Mouse (Mus musculus) limb, embryonic 13.5 days (tissue): ENCODE results near the gene Cdk6. TPM values are rescaled to one million over a fixed set of nuclear protein-coding genes. Genes with fewer than 3 reads are reported as not detected.

Experiments
- ATAC-seq: fragments of 200-750 bp; cut with Nextera tagmentation; 2 replicates; pipeline ENCODE4 v1.8.0; 2017; ENCODE audit warnings: low read depth, moderate number of reproducible peaks, moderate TSS enrichment; ENCODE audit not compliant: low FRiP score
- H3K27ac ChIP-seq: fragments of 300-500 bp; sonication (generic); 2 replicates; pipeline ENCODE4 v1.5.1; 2015; ENCODE audit warnings: inconsistent platforms, mild to moderate bottlenecking, moderate library complexity
- H3K27me3 ChIP-seq: fragments of 300-500 bp; sonication (generic); 2 replicates; pipeline ENCODE4 v1.6.1; 2015; ENCODE audit warnings: mild to moderate bottlenecking, inconsistent platforms
- H3K36me3 ChIP-seq: fragments of 300-500 bp; sonication (generic); 2 replicates; pipeline ENCODE4 v1.6.1; 2015; ENCODE audit warnings: inconsistent platforms, mild to moderate bottlenecking, moderate library complexity
- H3K4me1 ChIP-seq: fragments of 300-500 bp; sonication (generic); 2 replicates; pipeline ENCODE4 v1.6.1; 2015; ENCODE audit warnings: inconsistent platforms
- H3K4me2 ChIP-seq: fragments of 300-500 bp; sonication (generic); replicated peaks from 2 replicates; pipeline ENCODE4 v1.6.1; 2015; ENCODE audit warnings: inconsistent platforms, mild to moderate bottlenecking, moderate library complexity
- H3K4me3 ChIP-seq: fragments of 300-500 bp; sonication (generic); 2 replicates; pipeline ENCODE4 v1.5.1; 2015; ENCODE audit warnings: moderate library complexity, mild to moderate bottlenecking, inconsistent platforms
- H3K9ac ChIP-seq: fragments of 300-500 bp; sonication (generic); 2 replicates; pipeline ENCODE4 v1.6.1; 2015; ENCODE audit warnings: mild to moderate bottlenecking, inconsistent platforms
- H3K9me3 ChIP-seq: fragments of 300-500 bp; sonication (generic); 2 replicates; pipeline ENCODE4 v1.6.1; 2016; ENCODE audit warnings: inconsistent platforms
- WGBS: fragments of 180-500 bp; shearing (Covaris S2); methylation state at CpG from one replicate; pipeline ENCODE4 v1.1.7; 2015; 5-methylcytosine and 5-hydroxymethylcytosine counted together
- polyA plus RNA-seq: library from polyadenylated mRNA; unstranded; fragments of >200 nt; fragmentation: Nextera tagmentation; extraction: Ambion mirVana; gene quantifications from 2 replicates; pipeline ENCODE4 v1.2.1, GENCODE M21; 2015

Gene Cdk6
- polyA plus RNA-seq, 1 experiment from 2014 or later: 27.7 TPM

GRCm38 (mm10) chr5:3483054-3483722 is 141.9 kb downstream of the Cdk6 start:
- no peaks in the 10 kb centered on the region for H3K27me3 ChIP-seq
- WGBS: 93% methylated on average over 5 of the region's 5 CpGs
- no peaks in the 10 kb centered on the region for H3K9me3 ChIP-seq

GRCm38 (mm10) chr5:3486579-3487282 is 145.4 kb downstream of the Cdk6 start:
- no peak for ATAC-seq
- Histone ChIP-seq H3K27ac (no peak overlapping the region), H3K4me2 (no peak overlapping the region), H3K4me1 (peaks cover 7% of the 10 kb centered on the region; the same call in 1 of the 2 replicates), H3K9ac (no peak overlapping the region), H3K9me3 (no peaks in the 10 kb centered on the region), H3K27me3 (no peaks in the 10 kb centered on the region), H3K4me3 (no peak overlapping the region), H3K36me3 (peaks cover 3% of the 10 kb centered on the region; the same call in 1 of the 2 replicates)
- 25% methylated on average over 7 of the region's 7 CpGs for WGBS

More at GRCm38 (mm10) chr5:3483054-3483722, 141.9 kb downstream of the Cdk6 start:
- H3K27ac ChIP-seq: no peak overlapping the region
- no peak for ATAC-seq
- H3K4me3 ChIP-seq: no peak overlapping the region
- H3K4me2 ChIP-seq: no peak overlapping the region
- peaks cover 3% of the 10 kb centered on the region; the same call in 1 of the 2 replicates for H3K4me1 ChIP-seq
- no peak overlapping the region for H3K9ac ChIP-seq
- H3K36me3 ChIP-seq: peaks cover 3% of the 10 kb centered on the region; the same call in 1 of the 2 replicates

- Histone ChIP-seq H3K4me1 (peaks cover 7% of the 10 kb centered on the region; the same call in 1 of the 2 replicates), H3K9me3 (no peaks in the 10 kb centered on the region), H3K27me3 (no peaks in the 10 kb centered on the region), H3K36me3 (peaks cover 3% of the 10 kb centered on the region; the same call in 1 of the 2 replicates), H3K4me3 (no peak overlapping the region), H3K9ac (no peak overlapping the region), H3K4me2 (no peak overlapping the region), H3K27ac (no peak overlapping the region)
- ATAC-seq: no peak
- 78% methylated on average over 16 of the region's 16 CpGs for WGBS
These were observed 147.0 kb downstream of the Cdk6 start for GRCm38 (mm10) chr5:3488146-3488774.

GRCm38 (mm10) chr5:3490358-3490757 is 149.1 kb downstream of the Cdk6 start:
- WGBS: 88% methylated on average over 3 of the region's 3 CpGs
- ATAC-seq: no peak

GRCm38 (mm10) chr5:3491084-3491483 is 149.8 kb downstream of the Cdk6 start:
- H3K4me1 ChIP-seq: peaks cover 7% of the 10 kb centered on the region; the same call in 1 of the 2 replicates
- no peaks in the 10 kb centered on the region for H3K36me3 ChIP-seq
- WGBS: 24% methylated on average over 9 of the region's 9 CpGs
- no peaks in the 10 kb centered on the region for H3K9me3 ChIP-seq
- no peak overlapping the region for H3K27ac ChIP-seq
- H3K9ac ChIP-seq: no peak overlapping the region
- no peak overlapping the region for H3K4me3 ChIP-seq
- ATAC-seq: no peak
- no peaks in the 10 kb centered on the region for H3K27me3 ChIP-seq
- no peak overlapping the region for H3K4me2 ChIP-seq

More at GRCm38 (mm10) chr5:3490358-3490757, 149.1 kb downstream of the Cdk6 start:
- Histone ChIP-seq H3K4me3 (no peak overlapping the region), H3K36me3 (peaks cover 2% of the 10 kb centered on the region; the same call in 1 of the 2 replicates), H3K27me3 (no peaks in the 10 kb centered on the region), H3K9me3 (no peaks in the 10 kb centered on the region), H3K4me1 (peaks cover 7% of the 10 kb centered on the region; the same call in 1 of the 2 replicates), H3K27ac (no peak overlapping the region), H3K4me2 (no peak overlapping the region), H3K9ac (no peak overlapping the region)

GRCm38 (mm10) chr5:3491883-3492282 is 150.6 kb downstream of the Cdk6 start:
- Histone ChIP-seq H3K4me2 (no peak overlapping the region), H3K9me3 (no peaks in the 10 kb centered on the region), H3K27me3 (no peaks in the 10 kb centered on the region), H3K27ac (no peak overlapping the region), H3K36me3 (no peaks in the 10 kb centered on the region), H3K4me1 (peaks cover 4% of the 10 kb centered on the region; the same call in 1 of the 2 replicates), H3K9ac (no peak overlapping the region), H3K4me3 (no peak overlapping the region)
- ATAC-seq: no peak
- WGBS: 46% methylated on average over 5 of the region's 5 CpGs

- Histone ChIP-seq H3K9ac (no peak overlapping the region), H3K36me3 (no peaks in the 10 kb centered on the region), H3K4me1 (peaks cover 4% of the 10 kb centered on the region; the same call in 1 of the 2 replicates), H3K4me2 (no peak overlapping the region), H3K27ac (no peak overlapping the region), H3K27me3 (no peaks in the 10 kb centered on the region), H3K9me3 (no peaks in the 10 kb centered on the region), H3K4me3 (no peak overlapping the region)
- ATAC-seq: no peak
- WGBS: 81% methylated on average over 13 of the region's 13 CpGs
These were observed 151.7 kb downstream of the Cdk6 start for GRCm38 (mm10) chr5:3492776-3493636.

GRCm38 (mm10) chr5:3493968-3494367 is 152.7 kb downstream of the Cdk6 start:
- H3K4me3 ChIP-seq: no peak overlapping the region
- 91% methylated on average over 9 of the region's 9 CpGs for WGBS
- no peak for ATAC-seq
- peaks cover 4% of the 10 kb centered on the region; the same call in 1 of the 2 replicates for H3K4me1 ChIP-seq
- H3K9ac ChIP-seq: no peak overlapping the region
- no peaks in the 10 kb centered on the region for H3K9me3 ChIP-seq
- no peak overlapping the region for H3K4me2 ChIP-seq
- no peaks in the 10 kb centered on the region for H3K27me3 ChIP-seq
- H3K36me3 ChIP-seq: no peaks in the 10 kb centered on the region
- H3K27ac ChIP-seq: no peak overlapping the region

- WGBS: 77% methylated on average over 8 of the region's 8 CpGs
These were observed 153.3 kb downstream of the Cdk6 start for GRCm38 (mm10) chr5:3494452-3495187.

GRCm38 (mm10) chr5:3497505-3497925 is 156.2 kb downstream of the Cdk6 start:
- Histone ChIP-seq H3K4me1 (peaks cover 15% of the 10 kb centered on the region), H3K27ac (no peak overlapping the region), H3K9ac (no peak overlapping the region), H3K9me3 (no peaks in the 10 kb centered on the region), H3K27me3 (no peaks in the 10 kb centered on the region), H3K4me2 (no peak overlapping the region), H3K4me3 (no peak overlapping the region), H3K36me3 (no peaks in the 10 kb centered on the region)
- no peak for ATAC-seq
- 77% methylated on average over 5 of the region's 5 CpGs for WGBS

More at GRCm38 (mm10) chr5:3494452-3495187, 153.3 kb downstream of the Cdk6 start:
- no peak overlapping the region for H3K4me3 ChIP-seq
- H3K4me2 ChIP-seq: no peak overlapping the region
- H3K27me3 ChIP-seq: no peaks in the 10 kb centered on the region
- H3K36me3 ChIP-seq: no peaks in the 10 kb centered on the region
- no peak overlapping the region for H3K27ac ChIP-seq
- ATAC-seq: no peak
- H3K4me1 ChIP-seq: peaks cover 4% of the 10 kb centered on the region; the same call in 1 of the 2 replicates
- no peak overlapping the region for H3K9ac ChIP-seq
- no peaks in the 10 kb centered on the region for H3K9me3 ChIP-seq

- H3K4me1 ChIP-seq: peaks cover 30% of the 10 kb centered on the region
- no peaks in the 10 kb centered on the region for H3K27me3 ChIP-seq
- no peak overlapping the region for H3K4me3 ChIP-seq
- no peak overlapping the region for H3K9ac ChIP-seq
- H3K27ac ChIP-seq: no peak overlapping the region
- WGBS: 88% methylated on average over 5 of the region's 5 CpGs
- no peaks in the 10 kb centered on the region for H3K9me3 ChIP-seq
- ATAC-seq: no peak
- no peak overlapping the region for H3K4me2 ChIP-seq
- no peaks in the 10 kb centered on the region for H3K36me3 ChIP-seq
These were observed 159.0 kb downstream of the Cdk6 start for GRCm38 (mm10) chr5:3500298-3500697.
